Mouse (Mus musculus) kidney, adult 18-20 months (tissue): ENCODE measurements around the gene Gcn1l1.

Source experiments
- DNase-seq: peaks from one replicate; pipeline ENCODE4 v3.0.0; 2021

The Gcn1l1 gene

DNA sequence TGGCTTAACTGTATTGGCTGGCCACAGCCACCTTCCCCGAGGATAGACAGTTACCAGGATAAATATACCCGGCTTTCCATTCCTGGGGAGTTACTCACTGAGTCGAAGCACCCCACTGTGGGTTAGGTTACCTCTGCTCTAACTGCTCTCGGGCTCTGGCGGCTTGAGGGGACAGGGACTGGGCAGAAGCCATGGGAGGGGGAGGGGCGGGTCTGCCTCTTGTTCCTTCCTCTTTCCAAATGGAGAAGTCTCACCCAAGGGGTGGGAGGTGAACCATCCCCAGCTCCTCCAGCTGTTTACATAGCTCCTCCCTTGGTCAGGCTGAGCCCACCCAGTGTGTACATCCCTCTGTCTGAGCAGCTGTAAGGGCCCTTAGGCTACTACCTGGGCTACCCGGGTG lies 29.4 kb upstream of the Gcn1l1 start:
- no peak for DNase-seq

DNA sequence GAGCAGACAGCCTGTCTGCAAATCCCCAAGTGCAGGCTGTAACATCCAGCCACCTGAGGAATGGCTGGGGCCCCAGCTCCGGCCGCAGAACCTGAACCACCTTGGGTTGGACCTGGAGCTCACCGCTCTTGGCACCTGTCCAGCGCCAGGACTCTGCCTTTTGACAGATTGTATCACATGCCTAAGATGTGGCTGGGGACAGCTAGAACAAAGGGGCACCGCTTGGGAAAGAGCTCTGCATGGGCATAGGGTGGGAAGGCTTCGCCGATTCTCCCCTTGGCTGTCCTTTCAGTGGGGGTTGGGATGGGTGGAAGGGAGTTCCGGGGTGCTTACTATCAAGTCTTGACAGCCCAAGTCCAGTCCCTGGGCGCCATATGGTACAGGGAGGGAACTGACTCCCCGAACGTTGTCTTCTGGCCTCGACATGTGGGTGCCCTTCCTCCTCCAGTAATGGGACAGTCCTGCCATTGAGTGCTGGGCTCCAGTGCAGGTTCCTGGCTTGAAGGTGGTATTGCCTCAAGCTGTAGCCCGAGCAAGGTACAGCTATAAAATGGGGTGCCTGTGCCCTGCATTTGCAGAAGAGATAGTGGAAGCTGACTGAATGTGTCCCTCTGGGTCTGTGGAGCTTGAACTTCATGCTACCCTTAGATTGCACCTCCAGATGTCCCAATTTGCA lies 26.9 kb upstream of the Gcn1l1 start:
- peak; percentile 72 for DNase-seq

DNA sequence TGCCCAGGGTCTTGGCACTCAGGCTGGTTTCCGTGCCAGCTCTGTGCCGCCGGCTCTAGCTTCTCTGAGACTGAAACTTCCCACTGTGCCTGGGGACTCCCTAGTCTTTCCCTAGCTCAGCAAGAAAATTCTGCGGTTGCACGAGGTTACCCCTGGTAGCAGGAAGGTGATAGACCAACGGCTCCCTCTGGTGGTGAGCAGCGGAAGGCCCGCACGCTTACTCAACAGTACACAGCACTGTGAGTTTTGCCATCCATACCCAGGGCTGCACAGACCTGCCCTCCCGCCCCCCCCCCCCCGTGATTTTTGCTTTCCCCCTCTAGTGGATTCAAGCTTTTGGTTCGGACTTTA lies 26.4 kb upstream of the Gcn1l1 start:
- peak; percentile 96 for DNase-seq

DNA sequence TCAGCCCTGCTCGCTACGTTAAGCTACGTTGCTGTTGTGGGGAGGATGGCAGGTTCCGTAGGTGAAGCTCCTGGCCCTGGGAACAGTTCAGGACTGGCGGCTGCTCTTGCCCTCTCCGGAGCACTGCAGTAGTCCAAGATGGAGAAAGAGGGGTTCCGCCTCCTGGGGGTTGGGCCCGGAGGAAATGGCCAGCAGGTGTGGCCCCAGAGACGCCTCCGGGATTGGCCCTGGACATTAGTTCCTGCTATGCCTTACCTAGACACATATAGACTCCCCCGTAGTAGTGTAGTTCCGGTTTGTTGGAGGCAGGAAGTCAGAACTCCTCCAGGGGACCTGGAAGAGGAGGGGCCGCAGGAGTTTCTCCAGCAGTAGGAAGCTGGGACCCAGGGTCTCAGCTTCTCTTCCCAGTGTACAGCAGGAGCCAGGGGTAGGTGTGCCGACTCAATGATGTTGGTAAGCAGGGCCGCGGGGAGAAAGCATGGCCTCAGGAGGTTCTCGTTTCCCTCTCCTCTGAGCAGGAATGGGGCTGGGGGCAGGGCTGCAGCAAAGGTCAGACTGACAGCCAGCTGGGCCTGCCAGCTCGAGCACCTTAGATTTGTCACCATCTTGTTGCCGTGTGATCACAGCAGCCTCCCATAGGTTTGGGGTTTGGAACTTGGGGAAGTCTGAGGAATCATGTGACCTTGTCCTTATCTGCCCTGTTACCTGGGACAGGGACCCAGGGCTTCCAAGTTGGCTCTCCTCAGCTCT lies 22.2 kb upstream of the Gcn1l1 start:
- DNase-seq = peak; percentile 46

DNA sequence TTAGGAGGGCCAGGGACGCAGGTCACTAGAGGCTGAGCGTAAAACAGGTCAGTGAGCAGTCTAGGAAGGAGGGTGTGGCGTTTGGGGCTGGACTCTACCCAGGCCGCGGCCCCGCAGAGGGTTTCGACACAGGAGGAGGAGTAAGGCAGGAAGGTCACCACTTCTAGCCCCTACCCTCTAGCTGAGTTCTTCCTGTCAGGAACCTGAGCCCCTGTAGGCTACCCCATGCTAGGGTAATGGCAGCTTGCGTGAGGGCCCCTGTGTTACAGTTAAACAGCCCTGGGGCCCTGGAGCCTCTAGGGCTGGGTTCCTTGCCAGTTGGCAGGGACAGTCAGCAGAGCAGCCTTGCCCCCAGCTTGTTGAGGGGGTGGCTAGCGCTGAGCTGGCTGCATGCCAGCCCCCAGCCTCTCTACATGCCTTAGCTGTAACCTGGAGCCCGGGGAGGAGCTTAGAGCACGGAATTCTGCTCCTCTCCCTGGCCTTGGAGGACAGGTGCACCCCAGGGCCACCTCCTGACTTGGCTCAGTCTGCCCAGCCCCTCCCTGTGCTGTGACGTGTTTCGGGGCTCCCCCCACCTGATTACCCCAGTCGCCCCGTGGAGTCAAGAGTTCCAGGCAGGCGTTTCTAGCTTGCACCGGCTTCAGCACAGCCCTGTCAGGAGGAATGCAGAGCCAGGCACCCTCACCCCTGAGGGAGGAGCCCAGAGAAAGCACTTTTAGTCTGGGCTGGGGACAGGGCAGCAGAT lies 21.4 kb upstream of the Gcn1l1 start:
- peak; percentile 89 for DNase-seq

DNA sequence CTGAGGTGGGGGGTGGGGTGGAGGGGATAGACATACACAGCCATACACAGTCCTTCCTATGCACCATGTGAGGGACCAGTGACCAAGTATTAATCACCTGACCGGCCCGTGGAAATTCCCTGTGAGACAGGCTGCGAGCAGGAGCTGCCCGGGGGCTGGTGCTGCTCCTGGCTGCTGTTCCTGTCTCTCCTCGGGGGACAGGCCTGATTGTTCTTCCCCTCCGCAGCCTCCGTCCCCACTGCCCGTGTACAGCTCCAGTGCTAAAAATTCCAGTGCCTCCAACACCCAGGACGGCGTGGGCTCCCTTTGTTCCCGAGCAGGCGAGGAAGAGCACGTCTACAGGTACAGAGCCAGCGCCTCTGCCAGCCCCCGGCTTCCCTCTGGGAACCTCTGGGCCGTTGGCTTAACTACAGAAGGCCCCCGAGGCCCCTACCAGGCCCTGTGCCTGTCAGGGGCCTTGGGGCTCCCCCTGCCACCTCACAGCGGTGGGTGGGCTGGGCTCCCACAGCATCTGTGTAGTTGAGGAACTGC lies 20.3 kb upstream of the Gcn1l1 start:
- DNase-seq = no peak

DNA sequence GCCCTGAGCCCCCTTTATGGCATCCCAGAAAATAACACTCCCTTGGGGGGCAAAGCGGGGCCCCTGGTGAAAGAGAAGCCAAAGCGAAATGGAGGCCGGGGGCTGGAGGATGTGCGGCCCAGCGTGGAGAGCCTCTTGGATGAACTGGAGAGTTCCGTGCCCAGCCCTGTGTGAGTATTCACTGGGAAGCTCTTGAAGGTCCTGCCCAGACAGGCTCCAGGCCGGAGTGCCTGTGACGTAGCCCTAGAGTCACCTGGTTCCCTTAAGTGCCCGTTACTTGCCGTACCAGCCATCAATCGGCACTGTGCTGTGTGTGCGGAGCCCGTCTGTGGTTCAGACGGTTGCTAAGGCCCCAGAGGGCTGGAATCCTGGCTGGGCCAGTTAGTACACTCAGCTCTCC lies 19.4 kb upstream of the Gcn1l1 start:
- no peak for DNase-seq

DNA sequence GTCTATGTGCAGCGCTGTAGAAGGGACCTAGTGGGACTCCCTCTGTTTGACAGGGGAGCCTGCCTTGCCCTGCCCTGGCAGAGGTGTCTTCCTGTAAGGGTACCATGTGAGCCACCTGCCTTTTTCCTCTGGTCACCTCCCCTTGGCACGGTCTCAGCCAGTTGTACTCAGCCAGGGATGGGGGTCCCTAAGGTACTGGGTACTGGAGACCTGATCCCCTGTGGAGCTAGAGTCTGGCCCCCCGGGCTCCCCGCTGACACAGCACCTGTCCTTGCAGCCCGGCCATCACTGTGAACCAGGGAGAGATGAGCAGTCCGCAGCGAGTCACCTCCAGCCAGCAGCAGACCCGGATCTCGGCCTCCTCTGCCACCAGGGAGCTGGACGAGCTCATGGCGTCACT lies 18.5 kb upstream of the Gcn1l1 start:
- DNase-seq = no peak

DNA sequence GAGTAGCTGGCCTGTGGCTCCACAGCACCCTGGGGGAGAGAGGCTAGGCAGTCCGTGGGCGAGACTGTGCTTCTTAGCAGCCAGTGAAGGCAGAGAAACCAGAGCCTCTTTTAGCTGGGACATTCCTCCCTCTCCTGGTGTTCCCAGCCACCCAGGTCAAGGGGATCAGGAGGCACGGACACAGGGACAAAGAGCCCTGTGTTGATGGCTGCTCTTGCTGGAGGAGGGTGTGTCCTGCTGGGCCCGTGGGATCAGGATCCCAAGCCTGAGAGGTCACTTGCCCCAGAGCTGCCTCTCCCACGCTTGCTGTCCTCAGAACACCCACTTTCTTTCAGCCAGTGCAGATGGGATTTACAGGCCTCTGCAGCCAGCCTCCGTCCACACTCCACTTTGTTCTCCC lies 18.0 kb upstream of the Gcn1l1 start:
- no peak for DNase-seq

DNA sequence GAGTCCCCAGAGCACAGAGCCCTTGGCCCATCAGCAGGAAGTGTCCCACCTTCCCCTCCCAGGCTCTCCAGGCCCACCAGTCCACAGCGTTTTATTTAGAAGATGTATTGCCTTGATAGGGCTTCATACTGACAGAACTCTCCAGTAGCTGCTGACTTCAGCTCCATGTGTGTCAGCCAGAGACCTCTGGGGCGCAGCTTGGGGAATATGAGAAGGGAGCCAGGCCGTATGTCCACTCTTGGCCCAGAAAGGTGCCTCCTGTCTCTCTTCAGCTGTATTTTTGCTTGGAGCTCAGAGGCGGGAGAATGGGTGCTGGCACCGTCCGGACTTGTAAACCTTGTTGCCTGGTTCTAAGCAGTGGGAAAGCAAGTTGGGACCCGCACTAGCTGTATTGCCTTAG lies 17.6 kb upstream of the Gcn1l1 start:
- no peak for DNase-seq

DNA sequence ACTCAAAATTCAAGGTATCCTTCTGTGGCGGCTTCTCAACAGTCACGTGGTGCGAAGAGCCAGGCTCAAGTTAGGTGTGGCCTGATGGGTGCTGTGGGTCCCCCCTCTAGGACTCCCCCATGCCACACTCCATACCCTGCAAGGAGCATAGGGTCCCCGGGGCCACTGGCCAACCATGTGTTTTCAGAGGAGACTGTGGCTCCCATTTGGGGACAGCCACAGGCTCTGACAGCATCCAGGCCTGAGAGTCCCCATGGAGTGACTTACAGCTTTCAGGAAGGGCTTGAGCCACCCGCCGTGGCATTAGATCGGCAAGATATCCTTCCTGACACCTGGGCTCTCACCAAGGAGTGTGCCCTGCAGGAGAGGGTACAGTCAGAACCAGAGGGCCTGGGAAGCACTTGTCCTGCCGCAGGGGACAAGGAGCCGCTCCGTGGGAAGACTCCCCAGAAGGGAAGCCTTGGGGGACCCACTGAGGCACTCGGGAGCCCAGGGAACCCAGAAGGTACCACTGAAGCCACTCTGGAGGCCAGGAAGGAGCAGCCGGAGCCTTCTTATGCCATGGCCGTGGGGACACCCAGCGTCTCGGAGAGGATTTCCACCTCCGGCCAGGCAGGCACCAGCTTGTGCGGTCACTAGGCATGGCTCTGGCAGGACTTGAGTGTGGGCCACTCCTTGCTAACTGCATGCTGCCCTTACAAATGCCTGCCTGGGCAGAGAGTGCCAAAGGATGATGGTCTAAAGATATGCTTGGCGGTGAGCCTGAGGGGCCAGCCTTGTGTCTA lies 16.4 kb upstream of the Gcn1l1 start:
- no peak for DNase-seq

- no peak for DNase-seq
Measured at GRCm38 (mm10) chr5:115550482-115551005, 14.5 kb upstream of the Gcn1l1 start.

DNA sequence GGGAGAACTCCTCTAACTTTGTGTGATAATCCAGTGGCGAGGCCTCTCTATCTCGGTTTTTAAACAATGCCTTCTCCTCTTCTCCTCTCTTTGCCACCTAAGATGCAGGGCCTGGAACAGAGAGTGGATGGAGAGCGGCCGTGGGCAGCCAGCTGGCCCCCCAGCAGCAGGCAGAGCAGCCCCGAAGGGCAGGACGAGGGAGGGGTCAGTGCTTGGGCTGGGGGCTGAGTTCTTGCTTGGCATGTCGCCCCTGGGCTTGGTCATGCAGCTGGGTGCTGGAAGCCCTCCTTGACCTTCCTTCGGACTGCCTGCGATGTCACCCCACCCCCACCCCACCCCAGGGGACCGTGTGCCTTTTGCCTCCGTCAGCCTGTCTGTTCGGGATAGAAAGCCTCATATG lies 13.7 kb upstream of the Gcn1l1 start:
- DNase-seq = no peak

DNA sequence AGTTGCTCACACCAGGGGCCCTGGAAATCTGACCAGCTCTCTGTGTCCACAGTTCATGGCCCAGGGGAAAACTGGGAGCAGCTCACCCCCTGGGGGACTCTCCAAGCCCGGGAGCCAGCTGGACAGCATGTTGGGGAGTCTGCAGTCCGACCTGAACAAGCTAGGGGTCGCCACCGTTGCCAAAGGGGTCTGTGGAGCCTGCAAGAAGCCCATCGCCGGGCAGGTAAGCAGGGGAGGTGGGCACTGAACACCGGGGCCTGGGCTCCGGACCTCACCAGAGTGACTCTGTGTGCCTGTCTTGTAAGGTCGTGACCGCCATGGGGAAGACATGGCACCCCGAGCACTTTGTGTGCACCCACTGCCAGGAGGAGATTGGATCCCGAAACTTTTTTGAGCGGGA lies 13.3 kb upstream of the Gcn1l1 start:
- DNase-seq = no peak

- DNase-seq = no peak
Measured at GRCm38 (mm10) chr5:115553801-115554420, 11.1 kb upstream of the Gcn1l1 start.

GRCm38 (mm10) chr5:115554536-115555291 lies 10.3 kb upstream of the Gcn1l1 start:
- DNase-seq = no peak

GRCm38 (mm10) chr5:115556217-115556616 lies 8.8 kb upstream of the Gcn1l1 start:
- DNase-seq = peak; percentile 81

DNA sequence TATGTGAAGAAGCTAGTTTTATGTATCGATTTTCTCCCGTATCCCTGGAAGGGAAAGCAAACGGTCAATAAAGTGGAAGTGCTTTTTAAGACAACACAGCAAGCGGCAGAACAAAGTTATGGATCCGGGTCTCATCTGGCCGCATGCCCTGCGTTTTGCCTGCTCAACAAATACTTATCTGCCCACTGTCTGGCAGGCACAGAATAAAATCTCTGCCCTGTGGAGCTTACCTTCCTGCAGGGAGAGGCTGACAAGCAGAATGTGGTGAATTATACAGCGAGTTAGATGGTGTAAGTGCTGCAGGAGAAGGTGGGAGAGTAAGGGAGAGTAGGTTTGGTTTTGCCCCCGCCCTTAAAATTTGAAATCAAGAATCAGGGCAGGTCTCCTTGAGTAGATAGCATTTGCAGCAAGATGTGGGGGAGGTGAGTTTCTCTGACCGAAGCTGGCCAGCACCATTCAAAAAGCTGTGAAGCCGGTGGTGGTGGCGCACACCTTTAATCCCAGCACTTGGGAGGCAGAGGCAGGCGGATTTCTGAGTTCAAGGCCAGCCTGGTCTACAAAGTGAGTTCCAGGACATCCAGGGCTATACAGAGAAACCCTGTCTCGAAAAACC lies 6.8 kb upstream of the Gcn1l1 start:
- DNase-seq = no peak

DNA sequence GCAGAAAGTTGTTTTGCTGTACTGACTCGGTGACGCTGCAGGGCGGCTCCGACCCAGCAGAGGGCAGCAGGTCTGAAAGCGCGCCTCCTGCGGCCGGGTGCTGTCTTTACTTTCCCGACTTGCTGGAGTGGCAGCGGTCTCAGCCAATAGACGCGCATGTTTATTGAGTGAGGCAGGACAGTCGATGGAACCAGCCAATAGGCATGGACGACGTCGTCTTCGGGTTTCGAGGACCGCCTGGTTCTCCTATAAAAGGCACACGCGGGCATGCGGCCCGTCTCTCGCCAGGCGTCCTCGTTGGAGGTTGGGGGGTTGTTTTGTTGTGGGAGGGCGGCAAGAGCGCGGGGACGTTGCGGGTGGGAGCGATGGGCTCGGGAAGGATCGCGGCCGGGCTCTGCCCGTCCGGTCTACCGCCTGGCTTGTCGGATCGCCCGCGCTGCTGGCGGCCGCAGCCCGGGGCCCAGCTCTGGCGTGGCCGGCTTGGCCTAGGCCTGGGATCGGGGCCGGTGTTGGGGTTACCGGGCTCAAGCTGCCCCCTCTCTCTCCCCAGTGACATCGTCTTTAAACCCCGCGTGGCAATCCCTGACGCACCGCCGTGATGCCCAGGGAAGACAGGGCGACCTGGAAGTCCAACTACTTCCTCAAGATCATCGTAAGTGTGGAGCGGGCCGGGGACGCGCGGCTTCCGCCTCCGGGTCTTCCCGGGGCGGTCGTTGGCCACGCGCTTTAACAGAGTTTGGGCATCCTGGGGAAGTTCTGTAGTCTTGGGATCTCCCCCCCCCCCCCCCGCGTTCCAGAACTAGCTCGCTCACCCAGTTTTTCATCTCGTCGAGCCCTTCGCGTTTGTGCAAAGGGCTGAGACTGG lies 5.6 kb upstream of the Gcn1l1 start, which contains the start of gene Rplp0:
TSS of gene Rplp0 (plus strand) at position 231 of the 865 bp plus-strand sequence.
- DNase-seq = peak; percentile 100

- no peak for DNase-seq
Measured at GRCm38 (mm10) chr5:115560336-115560905, 4.6 kb upstream of the Gcn1l1 start.
